Mouse (Mus musculus) liver, embryonic 16.5 days (tissue): Measurements from ENCODE around the gene Zfp979. TPM values are rescaled to one million over a fixed set of nuclear protein-coding genes. Genes with fewer than 3 reads are reported as not detected.

Experiments
- polyA plus RNA-seq: library from polyadenylated mRNA; unstranded; fragments of >200 nt; fragmentation: Nextera tagmentation; extraction: Ambion mirVana; gene quantifications from 2 replicates; pipeline ENCODE4 v1.2.1, GENCODE M21; 2015

Zfp979 gene
- polyA plus RNA-seq, 1 experiment from 2014 or later = 1.1 TPM

Other genes starting within 250 kb of the Zfp979 start
- gene Zfp982, start 150.1 kb downstream of the Zfp979 start, polyA plus RNA-seq = 1.2 and 1.6 TPM in 2 replicates
- gene Gm16503, start 102.3 kb downstream of the Zfp979 start, polyA plus RNA-seq = 0.04 and 0.08 TPM in 2 replicates
- gene Zfp985, start 89.2 kb downstream of the Zfp979 start, polyA plus RNA-seq = not detected in 2 replicates
- gene Zfp534, start 60.0 kb upstream of the Zfp979 start, polyA plus RNA-seq = not detected in 2 replicates
- gene Zfp984, start 167.3 kb upstream of the Zfp979 start, polyA plus RNA-seq = 3.2 and 3.4 TPM in 2 replicates
- gene Zfp933, start 205.9 kb upstream of the Zfp979 start, polyA plus RNA-seq = 1.3 and 1.5 TPM in 2 replicates
- gene Miip, start 226.3 kb upstream of the Zfp979 start, polyA plus RNA-seq = 26.9 and 29.4 TPM in 2 replicates
- gene Fv1, start 226.5 kb upstream of the Zfp979 start, polyA plus RNA-seq = 1.8 and 2.0 TPM in 2 replicates